Comparison of ENCODE assay signal across 8 mouse cellular contexts in genomic region chr10:60246519-60246918, GRCm38 (mm10). TPM values are rescaled to one million over a fixed set of nuclear protein-coding genes. Genes with fewer than 3 reads are reported as not detected.
DNase-seq lines count a peak whose midpoint lies in the region; ATAC-seq lines count a peak whose summit lies in the region.

No protein-coding gene starts in this region.

- DNase-seq in urinary bladder, postnatal 25 days (ENCODE audit: low spot score) = peak; percentile 38
- DNase-seq in urinary bladder, adult 2 months (ENCODE audit: low spot score) = no peak
- peak; percentile 45 for DNase-seq in adrenal gland, adult 8-10 months
- peak; percentile 54 for DNase-seq in embryo, embryonic 11.5 days (ENCODE audit: low read depth, low spot score)
- DNase-seq in hindlimb bud, embryonic 11.5 days (ENCODE audit: extremely low spot score, low read depth, low spot score) = peak; percentile 49
- no peak for DNase-seq in yolk sac, embryonic 10.5 days (ENCODE audit: low spot score)

- no peak overlapping the region for H3K4me2 ChIP-seq in limb, embryonic 12.5 days
- no peak overlapping the region for H3K4me2 ChIP-seq in neural tube, embryonic 13.5 days

- H3K36me3 ChIP-seq in limb, embryonic 12.5 days = no peaks in the 10 kb centered on the region
- H3K36me3 ChIP-seq in neural tube, embryonic 13.5 days = no peaks in the 10 kb centered on the region

- peak; percentile 49; the same call in 1 of the 2 replicates for ATAC-seq in limb, embryonic 12.5 days (ENCODE audit: insufficient number of reproducible peaks, insufficient read depth, low FRiP score, low TSS enrichment, low read depth)
- 0 out of 2 replicates have a peak, but pooled peaks have one; percentile 41 for ATAC-seq in neural tube, embryonic 13.5 days (ENCODE audit: low read depth)

- no peaks in the 10 kb centered on the region for H3K9me3 ChIP-seq in limb, embryonic 12.5 days
- H3K9me3 ChIP-seq in neural tube, embryonic 13.5 days = no peaks in the 10 kb centered on the region

- H3K4me1 ChIP-seq in limb, embryonic 12.5 days (replicated peaks) = no peaks in the 10 kb centered on the region
- H3K4me1 ChIP-seq in neural tube, embryonic 13.5 days (replicated peaks) = no peaks in the 10 kb centered on the region

- H3K4me3 ChIP-seq in limb, embryonic 12.5 days (replicated peaks) = no peak overlapping the region
- no peak overlapping the region for H3K4me3 ChIP-seq in neural tube, embryonic 13.5 days

- H3K9ac ChIP-seq in limb, embryonic 12.5 days (replicated peaks) = no peak overlapping the region
- H3K9ac ChIP-seq in neural tube, embryonic 13.5 days = no peak overlapping the region

- 35% methylated on average over 5 of the region's 5 CpGs for WGBS in limb, embryonic 12.5 days
- 34% methylated on average over 5 of the region's 5 CpGs for WGBS in neural tube, embryonic 13.5 days

- H3K27me3 ChIP-seq in limb, embryonic 12.5 days = no peaks in the 10 kb centered on the region
- H3K27me3 ChIP-seq in neural tube, embryonic 13.5 days = no peaks in the 10 kb centered on the region

- no peak overlapping the region for H3K27ac ChIP-seq in limb, embryonic 12.5 days
- no peak overlapping the region for H3K27ac ChIP-seq in neural tube, embryonic 13.5 days (replicated peaks)

RNA-seq across cellular contexts. Expression of gene Chst3, which starts 27.5 kb away (rescaled TPM):
- polyA plus RNA-seq in urinary bladder, adult 2 months (2012; rRNA removed) = 0.58 and 0.77 TPM in 2 replicates
- total RNA-seq in adrenal gland, adult 8-10 months (2022) = under 1 TPM; 0.70 to 1.00 (median 0.91) TPM
- polyA plus RNA-seq in limb, embryonic 12.5 days (2016; fragmentation: Nextera tagmentation; extraction: Ambion mirVana) = 2.7 and 3.4 TPM in 2 replicates
- 1.9 and 2.7 TPM in 2 replicates for polyA plus RNA-seq in neural tube, embryonic 13.5 days (2015; fragmentation: Nextera tagmentation; extraction: Ambion mirVana)

RNA-seq across cellular contexts. Expression of gene Psap, which starts 30.9 kb away (rescaled TPM):
- polyA plus RNA-seq in urinary bladder, adult 2 months (2012; rRNA removed) = 1,531 and 1,599 TPM in 2 replicates
- total RNA-seq in adrenal gland, adult 8-10 months (2022) = 1,000 to 10,000 TPM; 1,117 to 1,520 (median 1,260) TPM
- polyA plus RNA-seq in limb, embryonic 12.5 days (2016; fragmentation: Nextera tagmentation; extraction: Ambion mirVana) = 65.4 and 66.5 TPM in 2 replicates
- 136 and 140 TPM in 2 replicates for polyA plus RNA-seq in neural tube, embryonic 13.5 days (2015; fragmentation: Nextera tagmentation; extraction: Ambion mirVana)

Comparison
In these comparisons a context has a peak if more than half of its experiments do, and no peak if none do; other contexts are left out.
1. DNase-seq: peak in urinary bladder, postnatal 25 days (single experiment), adrenal gland, adult 8-10 months (single experiment), embryo, embryonic 11.5 days (single experiment) and hindlimb bud, embryonic 11.5 days (single experiment); none in urinary bladder, adult 2 months (single experiment) and yolk sac, embryonic 10.5 days (single experiment).
2. RNA of gene Psap, which starts 30.9 kb away (polyA plus RNA-seq): 1,531 to 1,599 TPM in urinary bladder, adult 2 months; 136 to 140 TPM in neural tube, embryonic 13.5 days and 65.4 to 66.5 TPM in limb, embryonic 12.5 days; every median in the first group is over 10 times any median in the second.